31 mouse cellular contexts compared by ENCODE assay signal in genomic region chr10:63157491-63157890, GRCm38 (mm10). TPM values are rescaled to one million over a fixed set of nuclear protein-coding genes. Genes with fewer than 3 reads are reported as not detected.
DNase-seq lines count a peak whose midpoint lies in the region; ATAC-seq and TF ChIP-seq lines count a peak whose summit lies in the region.
"Had no signal": no experiment of that assay in that cellular context is flagged by ENCODE, and none has a peak within 500 bp of the region (broad histone marks: within the 10 kb centered on the region; RNA-seq: fewer than 3 reads in every experiment).

No protein-coding gene starts in this region.

- no peaks in the 10 kb centered on the region for H3K79me2 ChIP-seq in myocyte (ENCODE audit: control insufficient read depth, insufficient read depth)

- no peaks in the 10 kb centered on the region for H3K36me3 ChIP-seq in heart, embryonic 10.5 days
- H3K36me3 ChIP-seq in heart, embryonic 15.5 days: no peaks in the 10 kb centered on the region
- no peaks in the 10 kb centered on the region for H3K36me3 ChIP-seq in myocyte (ENCODE audit: control insufficient read depth, insufficient read depth)
- H3K36me3 ChIP-seq: embryonic facial prominence, embryonic 13.5 days; forebrain, embryonic 10.5 days; forebrain, embryonic 15.5 days; hindbrain, embryonic 10.5 days; hindbrain, embryonic 15.5 days; kidney, embryonic 15.5 days; lung, embryonic 15.5 days; midbrain, embryonic 10.5 days; neural tube, embryonic 12.5 days had no signal

- H3K4me2 ChIP-seq in heart, embryonic 15.5 days: 0 out of 2 replicates have a peak overlapping the region, but pooled peaks have one; percentile 6
- peak overlapping the region; percentile 51 for H3K4me2 ChIP-seq in myocyte (ENCODE audit: low read depth)
- H3K4me2 ChIP-seq: embryonic facial prominence, embryonic 13.5 days; forebrain, embryonic 15.5 days; hindbrain, embryonic 15.5 days; kidney, embryonic 15.5 days; liver, embryonic 11.5 days; lung, embryonic 15.5 days; neural tube, embryonic 12.5 days had no signal

- H3K4me3 ChIP-seq in heart, embryonic 10.5 days: no peak overlapping the region
- H3K4me3 ChIP-seq in layer of hippocampus, adult 2 months: no peak overlapping the region
- H3K4me3 ChIP-seq in heart, embryonic 15.5 days: no peak overlapping the region
- H3K4me3 ChIP-seq in myocyte: no peak overlapping the region
- H3K4me3 ChIP-seq: embryonic facial prominence, embryonic 13.5 days; forebrain, embryonic 10.5 days; forebrain, embryonic 15.5 days; hindbrain, embryonic 10.5 days; hindbrain, embryonic 15.5 days; kidney, embryonic 15.5 days; lung, embryonic 15.5 days; midbrain, embryonic 10.5 days; neural tube, embryonic 12.5 days had no signal

- no peak for TF ChIP-seq CTCF in layer of hippocampus, adult 2 months (conservative IDR thresholded peaks at IDR 0.05)

- 0 out of 2 replicates have a peak, but pooled peaks have one; percentile 9 for ATAC-seq in heart, embryonic 15.5 days (replicated peaks; ENCODE audit: insufficient number of reproducible peaks, insufficient read depth, low FRiP score, low read depth)
- ATAC-seq: CD4-positive, CD25-positive, alpha-beta regulatory T cell, adult 4 months; forebrain, embryonic 15.5 days; inflammation-experienced regulatory T-cells, adult 6 months; midbrain, embryonic 16.5 days had no signal

- H3K9me3 ChIP-seq in heart, embryonic 10.5 days: no peaks in the 10 kb centered on the region
- H3K9me3 ChIP-seq in heart, embryonic 15.5 days (replicated peaks): no peaks in the 10 kb centered on the region
- H3K9me3 ChIP-seq: embryonic facial prominence, embryonic 13.5 days; forebrain, embryonic 10.5 days; forebrain, embryonic 15.5 days; hindbrain, embryonic 10.5 days; hindbrain, embryonic 15.5 days; kidney, embryonic 15.5 days; lung, embryonic 15.5 days; midbrain, embryonic 10.5 days; neural tube, embryonic 12.5 days had no signal

- no peaks in the 10 kb centered on the region for H3K27me3 ChIP-seq in heart, embryonic 10.5 days (ENCODE audit: insufficient read depth, poor library complexity, severe bottlenecking)
- H3K27me3 ChIP-seq in heart, embryonic 15.5 days: no peaks in the 10 kb centered on the region
- H3K27me3 ChIP-seq in myocyte (ENCODE audit: control insufficient read depth, insufficient read depth, insufficient read length): no peaks in the 10 kb centered on the region
- H3K27me3 ChIP-seq: embryonic facial prominence, embryonic 13.5 days; forebrain, embryonic 15.5 days; hindbrain, embryonic 15.5 days; kidney, embryonic 15.5 days; lung, embryonic 15.5 days; neural tube, embryonic 12.5 days had no signal

- WGBS in heart, embryonic 10.5 days: 81% methylated on average over 4 of the region's 4 CpGs
- WGBS in heart, embryonic 15.5 days: 85% methylated on average over 4 of the region's 4 CpGs

- TF ChIP-seq POLR2A in myocyte (IDR thresholded peaks at IDR 0.05; ENCODE audit: insufficient read length, low read depth): no peak

- peak; percentile 74 for DNase-seq in heart, embryonic 10.5 days (ENCODE audit: low spot score)
- DNase-seq in heart, adult 18-20 months: no peak
- DNase-seq in layer of hippocampus, adult 2 months (ENCODE audit: low spot score in 2 of 2): no peak
- no peak for DNase-seq in layer of hippocampus, adult 8-10 months (ENCODE audit: low spot score in 2 of 2)
- DNase-seq in kidney, postnatal 10 days: no peak
- DNase-seq: cerebellum, adult 11-12 months; cerebellum, adult 9-11 months; kidney, adult 11 months; thymus, postnatal 25 days had no signal

- no peak overlapping the region for H3K9ac ChIP-seq in heart, embryonic 15.5 days
- H3K9ac ChIP-seq: embryonic facial prominence, embryonic 13.5 days; forebrain, embryonic 15.5 days; hindbrain, embryonic 15.5 days; kidney, embryonic 15.5 days; lung, embryonic 15.5 days; neural tube, embryonic 12.5 days had no signal

- H3K27ac ChIP-seq in heart, embryonic 10.5 days: peak overlapping the region; percentile 60; the same call in 1 of the 2 replicates
- peak overlapping the region; percentile 7 for H3K27ac ChIP-seq in layer of hippocampus, adult 2 months
- H3K27ac ChIP-seq in heart, embryonic 15.5 days: peak overlapping the region; percentile 92
- H3K27ac ChIP-seq: embryonic facial prominence, embryonic 13.5 days; forebrain, embryonic 10.5 days; forebrain, embryonic 15.5 days; hindbrain, embryonic 10.5 days; hindbrain, embryonic 15.5 days; kidney, embryonic 15.5 days; lung, embryonic 15.5 days; midbrain, embryonic 10.5 days; neural tube, embryonic 12.5 days; stomach, postnatal 0 days had no signal

- no peak overlapping the region for H3ac ChIP-seq in myocyte (ENCODE audit: control insufficient read depth, insufficient read length)

- H3K4me1 ChIP-seq in heart, embryonic 10.5 days: peaks cover 24% of the 10 kb centered on the region
- peaks cover 31% of the 10 kb centered on the region for H3K4me1 ChIP-seq in heart, embryonic 15.5 days (replicated peaks)
- H3K4me1 ChIP-seq: embryonic facial prominence, embryonic 13.5 days; forebrain, embryonic 10.5 days; forebrain, embryonic 15.5 days; hindbrain, embryonic 10.5 days; hindbrain, embryonic 15.5 days; lung, embryonic 15.5 days; neural tube, embryonic 12.5 days had no signal

TF ChIP-seq in myocyte, 11 proteins besides CTCF, POLR2A, EP300 and RAD21:
- no peak for TF ChIP-seq TCF3 (IDR thresholded peaks at IDR 0.05; ENCODE audit: insufficient read length, low read depth)

RNA-seq across cellular contexts. Expression of gene Mypn, which starts 46.3 kb away (rescaled TPM):
- polyA plus RNA-seq in heart, embryonic 10.5 days (2016; fragmentation: Nextera tagmentation; extraction: Ambion mirVana): 1.0 and 4.2 TPM in 2 replicates
- 100 to 1,000 TPM in 1 of 2 experiments, 10 to 100 TPM in 1; 94.1 to 106 TPM for total RNA-seq in heart, adult 18-20 months (2021)
- 1 to 10 TPM; 1.5 to 1.6 TPM for total RNA-seq in layer of hippocampus, adult 2 months (2021)
- total RNA-seq in layer of hippocampus, adult 8-10 months (2022): 1 to 10 TPM; 1.7 to 2.2 (median 2.0) TPM
- 8.7 and 9.9 TPM in 2 replicates for polyA plus RNA-seq in heart, embryonic 15.5 days (2015; fragmentation: Nextera tagmentation; extraction: Ambion mirVana)
- 7.9 TPM for polyA plus RNA-seq in myocyte (2012; fragmentation: generic; extraction: Trizol)
- total RNA-seq: megakaryocyte progenitor cell, adult 5-6 weeks had no signal
- polyA plus RNA-seq: CD4-positive, CD25-positive, alpha-beta regulatory T cell, adult 4 months; inflammation-experienced regulatory T-cells, adult 6 months; spleen, adult 2 months had no signal

RNA-seq across cellular contexts. Expression of gene Atoh7, which starts 58.0 kb away (rescaled TPM):
- not detected in 2 replicates for polyA plus RNA-seq in heart, embryonic 10.5 days (2016; fragmentation: Nextera tagmentation; extraction: Ambion mirVana)
- not detected for total RNA-seq in heart, adult 18-20 months (2021)
- total RNA-seq in layer of hippocampus, adult 2 months (2021): 1 to 10 TPM; 1.7 to 2.0 TPM
- 1 to 10 TPM; 1.4 to 3.5 (median 2.0) TPM for total RNA-seq in layer of hippocampus, adult 8-10 months (2022)
- polyA plus RNA-seq in heart, embryonic 15.5 days (2015; fragmentation: Nextera tagmentation; extraction: Ambion mirVana): not detected in 2 replicates
- polyA plus RNA-seq in myocyte (2012; fragmentation: generic; extraction: Trizol): not detected
- total RNA-seq: adrenal gland, postnatal 25 days; gastrocnemius, adult 18-20 months; gastrocnemius, postnatal 4 days; megakaryocyte progenitor cell, adult 5-6 weeks had no signal
- polyA plus RNA-seq: CD4-positive, CD25-positive, alpha-beta regulatory T cell, adult 4 months; embryonic facial prominence, embryonic 13.5 days; inflammation-experienced regulatory T-cells, adult 6 months; kidney, embryonic 15.5 days; liver, embryonic 11.5 days; liver, embryonic 16.5 days; lung, embryonic 15.5 days; spleen, adult 2 months; stomach, postnatal 0 days had no signal

Comparison
In these comparisons a context has a peak if more than half of its experiments do, and no peak if none do; other contexts are left out.
1. H3K27ac ChIP-seq: peak in every context shown above with its lines; median percentile 92 in heart, embryonic 15.5 days; 60 in heart, embryonic 10.5 days; 7 in layer of hippocampus, adult 2 months.
2. RNA of gene Mypn, which starts 46.3 kb away (total RNA-seq): 94.1 to 106 TPM in heart, adult 18-20 months; 1.7 to 2.2 TPM in layer of hippocampus, adult 8-10 months and 1.5 to 1.6 TPM in layer of hippocampus, adult 2 months; every median in the first group is over 10 times any median in the second.